Mouse (Mus musculus): ENCODE results near the gene Tsga10. TPM values are rescaled to one million over a fixed set of nuclear protein-coding genes. Genes with fewer than 3 reads are reported as not detected.
A peak's percentile ranks its signal among the peaks of the same experiment; 100 is the strongest.

Gene Tsga10
- total RNA-seq, 2 experiments from 2014 or later, result 5.7 to 10.6 TPM

GRCm38 (mm10) chr1:37873157-37873556, 6.9 kb upstream of the Tsga10 start:
- no peak for DNase-seq
- peak overlapping the region; percentile 82; the same call in 1 of the 2 replicates for H3K27ac ChIP-seq
- TF ChIP-seq CTCF (IDR thresholded peaks at IDR 0.05), result no peak
- peak overlapping the region; percentile 79 for H3K4me3 ChIP-seq
- intact Hi-C loops (cut with DNase I), result loop anchor here (2.0 to 5.0 kb wide), 3 partner anchors 16 to 254 kb away; partner anchors contain the start of genes Eif5b, Rev1 and Txndc9

- intact Hi-C loops (cut with DNase I), result loop anchor here (2.0 to 5.0 kb wide), 3 partner anchors 16 to 255 kb away; partner anchors contain the start of genes Eif5b, Rev1 and Txndc9
- no peak for TF ChIP-seq CTCF (IDR thresholded peaks at IDR 0.05)
- peak overlapping the region; percentile 82 for H3K27ac ChIP-seq
- H3K4me3 ChIP-seq, result peak overlapping the region; percentile 79
- peak; percentile 85 for DNase-seq
These were observed 6.2 kb upstream of the Tsga10 start for GRCm38 (mm10) chr1:37872131-37873067.

- TF ChIP-seq CTCF (IDR thresholded peaks at IDR 0.05), result no peak
- Histone ChIP-seq H3K4me3 (peak within 1 kb of the TSS; percentile 79), H3K27ac (peak within 1 kb of the TSS; percentile 82)
- peak; percentile 26 for DNase-seq
- intact Hi-C loops (cut with DNase I), result loop anchor here (2.0 to 5.0 kb wide), 3 partner anchors 17 to 256 kb away; partner anchors contain the start of genes Eif5b, Rev1 and Txndc9
These were observed 5.5 kb upstream of the Tsga10 start, which contains the start of gene Lipt1 for GRCm38 (mm10) chr1:37871704-37872103. Gene Lipt1 (plus strand): TSS chr1:37871738.

- no peak for TF ChIP-seq CTCF (IDR thresholded peaks at IDR 0.05)
- Histone ChIP-seq H3K4me3 (no peak overlapping the region), H3K27ac (no peak overlapping the region)
- no peak for DNase-seq
- intact Hi-C loops (cut with DNase I), result loop anchor here (5.0 kb wide), 1 partner anchor 192 kb away; no protein-coding TSS in a partner anchor
These were observed 3.1 kb upstream of the Tsga10 start for GRCm38 (mm10) chr1:37869362-37869761.

- TF ChIP-seq CTCF (IDR thresholded peaks at IDR 0.05), result no peak
- Histone ChIP-seq H3K27ac (no peak overlapping the region), H3K4me3 (no peak overlapping the region)
- intact Hi-C loops (cut with DNase I), result loop anchor here (5.0 kb wide), 1 partner anchor 191 kb away; no protein-coding TSS in a partner anchor
- no peak for DNase-seq
These were observed 2.4 kb upstream of the Tsga10 start for GRCm38 (mm10) chr1:37868640-37869039.

GRCm38 (mm10) chr1:37867684-37868322, 1.6 kb upstream of the Tsga10 start:
- no peak overlapping the region for H3K4me3 ChIP-seq
- no peak for DNase-seq
- TF ChIP-seq CTCF (IDR thresholded peaks at IDR 0.05), result no peak
- no peak overlapping the region for H3K27ac ChIP-seq
- intact Hi-C loops (cut with DNase I), result loop anchor here (5.0 kb wide), 1 partner anchor 191 kb away; no protein-coding TSS in a partner anchor

GRCm38 (mm10) chr1:37867056-37867455, 827 bp upstream of the Tsga10 start:
- intact Hi-C loops (cut with DNase I), result loop anchor here (5.0 kb wide), 1 partner anchor 190 kb away; no protein-coding TSS in a partner anchor
- H3K27ac ChIP-seq, result no peak overlapping the region
- peak; percentile 72 for TF ChIP-seq CTCF (IDR thresholded peaks at IDR 0.05)
- H3K4me3 ChIP-seq, result no peak overlapping the region
- DNase-seq, result peak; percentile 36

- intact Hi-C loops (cut with DNase I), result loop anchor here (2.0 to 5.0 kb wide), 2 partner anchors 25 to 188 kb away; partner anchors contain the start of genes Mitd1 and Mrpl30
- H3K4me3 ChIP-seq, result peak overlapping the region; percentile 83
- H3K27ac ChIP-seq, result peak overlapping the region; percentile 88
- no peak for TF ChIP-seq CTCF (IDR thresholded peaks at IDR 0.05)
- no peak for DNase-seq
These were observed 621 bp downstream of the Tsga10 start for GRCm38 (mm10) chr1:37865401-37866215.

- Histone ChIP-seq H3K4me3 (peak overlapping the region; percentile 83), H3K27ac (peak overlapping the region; percentile 88)
- peak; percentile 41; the same call in 1 of the 2 replicates for TF ChIP-seq CTCF (IDR thresholded peaks at IDR 0.05)
- DNase-seq, result peak; percentile 100
- intact Hi-C loops (cut with DNase I), result loop anchor here (2.0 to 5.0 kb wide), 2 partner anchors 26 to 187 kb away; partner anchors contain the start of genes Mitd1 and Mrpl30
These were observed 1.5 kb downstream of the Tsga10 start for GRCm38 (mm10) chr1:37864511-37865400.

GRCm38 (mm10) chr1:37850696-37851095, 15.5 kb downstream of the Tsga10 start:
- Histone ChIP-seq H3K27ac (no peak overlapping the region), H3K4me3 (no peak overlapping the region)
- intact Hi-C loops (cut with DNase I), result no loop called here
- no peak for DNase-seq
- TF ChIP-seq CTCF (IDR thresholded peaks at IDR 0.05), result no peak

- no peak overlapping the region for H3K27ac ChIP-seq
- H3K4me3 ChIP-seq, result no peak overlapping the region
- intact Hi-C loops (cut with DNase I), result no loop called here
- TF ChIP-seq CTCF (IDR thresholded peaks at IDR 0.05), result no peak
- no peak for DNase-seq
These were observed 19.4 kb downstream of the Tsga10 start for GRCm38 (mm10) chr1:37846878-37847277.

All from gastrocnemius, adult 2 months (tissue).